Mouse (Mus musculus) kidney, adult 2 months (tissue): ENCODE results near the gene Slc9a3r1.

Experiments used
- CTCF ChIP-seq: fragments of 200-500 bp; conservative IDR thresholded peaks from 2 replicates; pipeline ENCODE4 v1.5.1; 2011; ENCODE audit warnings: low read depth, mild to moderate bottlenecking, control low read depth, low read length, moderate library complexity, mixed read lengths; ENCODE audit not compliant: insufficient read depth, insufficient read length
- POLR2A ChIP-seq: fragments of 200-500 bp; IDR thresholded peaks from one replicate; pipeline ENCODE4 v1.6.1; 2011; ENCODE audit warnings: low read depth, low read length, control low read depth

GRCm38 (mm10) chr11:115128483-115128882 is 34.7 kb upstream of the Slc9a3r1 start:
- TF ChIP-seq CTCF (no peak), POLR2A (no peak)
